Mouse (Mus musculus) right cerebral cortex, postnatal 4 days (tissue): ENCODE results near the gene Asic3.

Experiments
- DNase-seq: peaks from one replicate; pipeline ENCODE4 v3.0.0-alpha.2; 2022

The Asic3 gene

GRCm38 (mm10) chr5:24452030-24452690 is 39.0 kb downstream of the Asic3 start, which contains the start of gene Agap3:
Gene Agap3 (plus strand): TSS chr5:24452177.
- DNase-seq: peak; percentile 44

- DNase-seq: no peak
Measured at GRCm38 (mm10) chr5:24452691-24453233, 39.6 kb downstream of the Asic3 start.

- no peak for DNase-seq
Measured at GRCm38 (mm10) chr5:24453283-24453984, 40.2 kb downstream of the Asic3 start.

- no peak for DNase-seq
Measured at GRCm38 (mm10) chr5:24453985-24454303, 40.8 kb downstream of the Asic3 start.

GRCm38 (mm10) chr5:24455076-24455475 is 41.9 kb downstream of the Asic3 start:
- DNase-seq: no peak

GRCm38 (mm10) chr5:24455613-24456012 is 42.4 kb downstream of the Asic3 start:
- DNase-seq: no peak

- no peak for DNase-seq
Measured at GRCm38 (mm10) chr5:24466762-24467161, 53.6 kb downstream of the Asic3 start.
